Mouse (Mus musculus) small intestine, adult 2 months (tissue): ENCODE measurements around the gene Dbp. TPM values are rescaled to one million over a fixed set of nuclear protein-coding genes. Genes with fewer than 3 reads are reported as not detected.
A peak's percentile ranks its signal among the peaks of the same experiment; 100 is the strongest.

ENCODE experiments used
- H3K27ac ChIP-seq: fragments of 200-500 bp; 2 replicates; pipeline ENCODE4 v1.5.1; 2012; ENCODE audit warnings: low read depth, low read length, control low read depth, inconsistent platforms; ENCODE audit not compliant: insufficient read depth
- H3K27me3 ChIP-seq: fragments of 200-500 bp; 2 replicates; pipeline ENCODE4 v1.6.1; 2012; ENCODE audit warnings: mild to moderate bottlenecking, moderate library complexity, low read length, inconsistent platforms; ENCODE audit not compliant: control insufficient read depth, insufficient read depth
- H3K36me3 ChIP-seq: fragments of 200-500 bp; 2 replicates; pipeline ENCODE4 v1.6.1; 2012; ENCODE audit warnings: mild to moderate bottlenecking, low read length, control low read depth, inconsistent platforms; ENCODE audit not compliant: control insufficient read depth, insufficient read depth
- H3K4me1 ChIP-seq: fragments of 200-500 bp; 2 replicates; pipeline ENCODE4 v1.6.1; 2012; ENCODE audit warnings: low read length, inconsistent platforms, mixed read lengths; ENCODE audit not compliant: control insufficient read depth, insufficient read depth, insufficient read length
- H3K4me3 ChIP-seq: fragments of 200-500 bp; 2 replicates; pipeline ENCODE4 v1.5.1; 2012; ENCODE audit warnings: low read depth, mild to moderate bottlenecking, control low read depth, inconsistent platforms, low read length, moderate library complexity
- CTCF ChIP-seq: fragments of 200-500 bp; IDR thresholded peaks from 2 replicates; pipeline ENCODE4 v1.5.1; 2012; ENCODE audit warnings: low read depth, mild to moderate bottlenecking, control low read depth, inconsistent platforms, low read length, moderate library complexity, mixed read lengths; ENCODE audit not compliant: insufficient replicate concordance, insufficient read length; ENCODE audit errors: extremely low read depth
- POLR2A ChIP-seq: fragments of 200-500 bp; IDR thresholded peaks from 2 replicates; pipeline ENCODE4 v1.6.1; 2012; ENCODE audit warnings: low read depth, mild to moderate bottlenecking, control low read depth, inconsistent platforms, low read length, moderate library complexity
- WGBS: fragments of 180-500 bp; shearing (Covaris S2); methylation state at CpG from one replicate; pipeline ENCODE4 v1.1.7; 2018; 5-methylcytosine and 5-hydroxymethylcytosine counted together
- polyA plus RNA-seq: library from polyadenylated mRNA; depleted of rRNA; stranded (reverse); fragments of >200 nt; gene quantifications from 2 replicates; pipeline ENCODE4 v1.2.3, GENCODE M21; 2012

Dbp gene
- polyA plus RNA-seq, 1 experiment: 13.1 TPM

- no peak for TF ChIP-seq CTCF
- TF ChIP-seq POLR2A: no peak
- no peak overlapping the region for H3K4me3 ChIP-seq
- peaks cover 50% of the 10 kb centered on the region for H3K36me3 ChIP-seq
- H3K27ac ChIP-seq: no peak overlapping the region
- 74% methylated on average over 5 of the region's 5 CpGs for WGBS
- no peaks in the 10 kb centered on the region for H3K27me3 ChIP-seq
- H3K4me1 ChIP-seq: peaks cover 34% of the 10 kb centered on the region
Measured at GRCm38 (mm10) chr7:45733477-45733876, 28.6 kb downstream of the Dbp start.

GRCm38 (mm10) chr7:45739162-45739763, 34.4 kb downstream of the Dbp start:
- Histone ChIP-seq H3K27me3 (no peaks in the 10 kb centered on the region), H3K4me3 (no peak overlapping the region), H3K27ac (no peak overlapping the region), H3K4me1 (0 out of 2 replicates have a peak, but pooled peaks cover 5% of the 10 kb centered on the region), H3K36me3 (peaks cover 20% of the 10 kb centered on the region)
- 10% methylated on average over 9 of the region's 9 CpGs for WGBS
- no peak for TF ChIP-seq POLR2A
- TF ChIP-seq CTCF: peak; percentile 82; the same call in 1 of the 2 replicates

- TF ChIP-seq POLR2A: no peak
- TF ChIP-seq CTCF: no peak
- whole genome bisulfite sequencing: 67% methylated on average over 10 of the region's 10 CpGs
Measured at GRCm38 (mm10) chr7:45739820-45740219, 34.9 kb downstream of the Dbp start.

GRCm38 (mm10) chr7:45741308-45741707, 36.4 kb downstream of the Dbp start:
- 0 out of 2 replicates have a peak, but pooled peaks cover 6% of the 10 kb centered on the region for H3K4me1 ChIP-seq
- peaks cover 16% of the 10 kb centered on the region for H3K36me3 ChIP-seq
- 85% methylated on average over 12 of the region's 12 CpGs for WGBS
- no peaks in the 10 kb centered on the region for H3K27me3 ChIP-seq
- H3K4me3 ChIP-seq: peak overlapping the region; percentile 15
- no peak for TF ChIP-seq CTCF
- no peak for TF ChIP-seq POLR2A
- peak overlapping the region; percentile 42 for H3K27ac ChIP-seq

More at GRCm38 (mm10) chr7:45739820-45740219, 34.9 kb downstream of the Dbp start:
- Histone ChIP-seq H3K27ac (no peak overlapping the region), H3K4me1 (0 out of 2 replicates have a peak, but pooled peaks cover 5% of the 10 kb centered on the region), H3K4me3 (no peak overlapping the region), H3K27me3 (no peaks in the 10 kb centered on the region), H3K36me3 (peaks cover 19% of the 10 kb centered on the region)

- peak overlapping the region; percentile 55 for H3K4me3 ChIP-seq
- 0 out of 2 replicates have a peak, but pooled peaks cover 6% of the 10 kb centered on the region for H3K4me1 ChIP-seq
- peak overlapping the region; percentile 42 for H3K27ac ChIP-seq
- H3K36me3 ChIP-seq: peaks cover 17% of the 10 kb centered on the region
- WGBS: 51% methylated on average over 11 of the region's 11 CpGs
- TF ChIP-seq CTCF (no peak), POLR2A (0 out of 2 replicates have a peak, but pooled peaks have one; percentile 10)
- no peaks in the 10 kb centered on the region for H3K27me3 ChIP-seq
Measured at GRCm38 (mm10) chr7:45741777-45742176, 36.9 kb downstream of the Dbp start.

GRCm38 (mm10) chr7:45742338-45742737, 37.5 kb downstream of the Dbp start:
- WGBS: 21% methylated on average over 19 of the region's 19 CpGs
- H3K27ac ChIP-seq: peak overlapping the region; percentile 3; the same call in 1 of the 2 replicates
- H3K27me3 ChIP-seq: no peaks in the 10 kb centered on the region
- H3K4me1 ChIP-seq: 0 out of 2 replicates have a peak, but pooled peaks cover 6% of the 10 kb centered on the region
- H3K4me3 ChIP-seq: peak overlapping the region; percentile 55
- H3K36me3 ChIP-seq: peaks cover 23% of the 10 kb centered on the region
- TF ChIP-seq POLR2A (no peak), CTCF (no peak)

GRCm38 (mm10) chr7:45744387-45744786, 39.5 kb downstream of the Dbp start:
- Histone ChIP-seq H3K4me3 (no peak overlapping the region), H3K36me3 (peaks cover 19% of the 10 kb centered on the region), H3K27me3 (no peaks in the 10 kb centered on the region), H3K4me1 (peaks cover 12% of the 10 kb centered on the region; the same call in 1 of the 2 replicates), H3K27ac (no peak overlapping the region)
- 21% methylated on average over 2 of the region's 2 CpGs for WGBS
- TF ChIP-seq CTCF (no peak), POLR2A (no peak)
